Mouse (Mus musculus): ENCODE data around the gene Wnt7b. TPM values are rescaled to one million over a fixed set of nuclear protein-coding genes. Genes with fewer than 3 reads are reported as not detected.
A peak's percentile ranks its signal among the peaks of the same experiment; 100 is the strongest.

Gene Wnt7b
- total RNA-seq (2017), result not detected in 2 replicates

DNA sequence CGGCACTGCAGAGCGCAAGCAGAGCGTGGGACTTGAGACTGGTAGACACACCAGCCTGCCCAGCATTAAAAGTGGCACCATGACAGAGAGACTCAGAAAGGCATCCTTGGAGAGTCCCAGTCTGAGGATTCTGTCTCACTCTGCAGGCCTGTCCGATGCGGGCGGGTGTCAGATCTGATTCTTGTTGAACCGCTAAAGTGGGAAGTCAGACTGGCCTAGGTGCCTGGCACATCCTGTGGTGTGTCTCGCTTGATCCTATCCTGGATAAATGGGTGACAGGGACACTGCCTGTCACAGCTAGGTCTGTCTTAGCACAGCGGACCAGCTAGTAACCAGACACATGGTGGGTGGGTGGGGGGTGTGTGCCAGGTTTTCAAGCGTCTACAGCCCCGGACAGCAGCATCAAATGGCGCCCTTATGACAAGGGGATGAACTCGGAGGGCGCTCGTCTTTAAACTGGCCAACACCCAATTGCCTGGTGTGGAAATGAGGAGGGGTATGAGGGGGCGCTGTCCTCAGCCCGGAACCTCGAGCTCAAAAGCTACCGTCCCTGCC, at the start of gene Wnt7b:
Wnt7b (minus strand) TSS at position 118 of the 555 bp plus-strand sequence.
- no peak for ATAC-seq (replicated peaks; ENCODE audit: low read depth, poor library complexity, severe bottlenecking)

DNA sequence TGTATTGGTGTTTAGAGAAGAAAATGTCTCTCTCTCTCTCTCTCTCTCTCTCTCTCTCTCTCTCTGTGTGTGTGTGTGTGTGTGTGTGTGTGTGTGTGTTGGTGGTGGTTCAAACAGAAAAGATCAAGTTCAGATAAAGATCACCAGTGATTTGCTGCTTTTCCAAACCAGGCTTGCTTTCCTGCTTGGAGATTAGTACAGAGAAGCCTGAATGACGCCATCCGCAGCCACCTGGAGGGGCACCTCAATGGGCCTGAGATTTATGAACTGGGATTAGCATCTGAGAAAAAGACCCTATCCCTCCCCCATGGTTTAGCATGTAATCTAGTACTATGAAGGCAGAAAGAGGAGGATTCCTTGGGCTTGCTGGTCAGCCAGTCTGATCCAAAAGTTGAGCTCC, 49.3 kb upstream of the Wnt7b start:
- ATAC-seq (replicated peaks; ENCODE audit: low read depth, poor library complexity, severe bottlenecking), result no peak

DNA sequence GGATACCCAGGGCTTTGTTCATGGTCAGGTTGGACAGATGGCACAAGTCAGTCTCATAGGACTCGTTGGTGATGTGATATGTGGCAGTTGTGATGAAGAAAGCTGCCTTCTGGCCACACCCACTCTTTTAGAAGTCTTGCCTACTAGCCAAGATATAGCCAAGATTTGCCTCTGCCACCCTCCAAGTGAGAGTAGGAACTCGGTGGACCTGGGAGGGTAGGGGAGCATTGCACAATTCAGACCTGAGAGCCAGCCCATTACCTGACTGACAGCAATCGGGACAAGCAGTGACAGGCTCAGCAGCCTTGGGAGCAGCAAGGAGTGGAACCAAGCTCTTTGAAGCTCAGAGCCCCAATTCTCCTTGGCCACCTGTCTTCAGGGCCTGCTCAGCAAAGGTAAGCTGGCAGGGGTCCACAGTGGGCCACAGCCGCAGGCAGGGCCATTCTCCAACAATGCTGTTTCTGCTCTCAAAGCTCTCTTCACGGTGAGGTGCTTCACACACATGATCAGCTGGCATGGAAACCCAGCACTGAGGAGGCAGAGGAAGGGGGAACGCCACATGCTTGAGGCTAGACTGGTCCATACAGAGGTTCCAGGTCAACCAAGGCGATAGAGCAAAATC, 47.8 kb upstream of the Wnt7b start:
- ATAC-seq (replicated peaks; ENCODE audit: low read depth, poor library complexity, severe bottlenecking), result no peak

DNA sequence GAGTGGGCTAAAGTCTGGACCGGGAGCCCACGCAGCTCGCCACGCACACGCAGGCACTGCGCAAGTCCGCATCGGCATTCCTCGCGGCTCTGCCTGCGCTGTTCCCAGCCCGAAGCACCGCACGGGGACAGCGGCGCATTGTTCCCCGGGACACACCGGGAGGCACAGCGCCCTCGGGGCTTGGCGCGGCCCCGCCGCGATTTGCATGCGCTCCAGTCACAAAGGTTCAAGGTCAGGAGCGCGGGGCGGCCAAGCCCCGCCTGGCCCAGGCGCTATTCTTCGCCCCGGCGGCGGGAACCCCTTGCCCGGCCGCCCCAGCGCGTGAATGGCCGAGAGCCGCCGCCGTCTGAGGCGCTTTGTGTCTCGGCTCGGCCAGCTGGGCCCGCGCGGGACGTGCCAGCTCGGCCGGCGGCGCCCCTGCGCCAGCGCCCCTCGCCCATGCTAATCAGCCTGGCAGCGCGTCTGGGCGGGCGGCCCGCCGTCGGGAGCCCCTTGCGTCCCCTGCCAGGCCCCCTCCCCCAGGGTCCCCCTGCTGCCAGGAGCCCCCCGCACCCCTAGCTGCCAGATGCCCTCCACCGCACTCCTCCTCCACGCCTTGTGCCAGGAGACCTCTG, 43.5 kb upstream of the Wnt7b start:
- peak; percentile 40 for ATAC-seq (replicated peaks; ENCODE audit: low read depth, poor library complexity, severe bottlenecking)

DNA sequence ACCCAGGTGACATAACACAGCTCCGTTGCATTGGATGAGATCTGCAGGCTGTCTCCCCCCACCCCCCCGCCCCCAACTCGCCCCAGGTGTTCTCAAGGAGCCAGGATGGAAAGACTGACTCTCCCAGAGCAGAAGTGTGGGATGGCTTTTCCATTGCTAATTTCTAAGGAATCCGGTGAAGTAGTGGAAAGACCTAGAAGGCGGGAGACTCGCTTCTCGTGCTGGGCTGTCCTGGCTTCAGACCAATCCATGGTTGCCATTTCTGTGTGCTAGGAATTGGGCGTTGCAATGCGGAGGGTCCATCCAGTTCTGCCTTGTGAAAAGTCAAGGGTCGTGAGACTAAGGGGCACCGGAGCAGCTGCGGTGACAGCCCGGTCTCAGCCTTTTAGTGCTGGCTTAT, 39.9 kb upstream of the Wnt7b start:
- ATAC-seq (replicated peaks; ENCODE audit: low read depth, poor library complexity, severe bottlenecking), result no peak

DNA sequence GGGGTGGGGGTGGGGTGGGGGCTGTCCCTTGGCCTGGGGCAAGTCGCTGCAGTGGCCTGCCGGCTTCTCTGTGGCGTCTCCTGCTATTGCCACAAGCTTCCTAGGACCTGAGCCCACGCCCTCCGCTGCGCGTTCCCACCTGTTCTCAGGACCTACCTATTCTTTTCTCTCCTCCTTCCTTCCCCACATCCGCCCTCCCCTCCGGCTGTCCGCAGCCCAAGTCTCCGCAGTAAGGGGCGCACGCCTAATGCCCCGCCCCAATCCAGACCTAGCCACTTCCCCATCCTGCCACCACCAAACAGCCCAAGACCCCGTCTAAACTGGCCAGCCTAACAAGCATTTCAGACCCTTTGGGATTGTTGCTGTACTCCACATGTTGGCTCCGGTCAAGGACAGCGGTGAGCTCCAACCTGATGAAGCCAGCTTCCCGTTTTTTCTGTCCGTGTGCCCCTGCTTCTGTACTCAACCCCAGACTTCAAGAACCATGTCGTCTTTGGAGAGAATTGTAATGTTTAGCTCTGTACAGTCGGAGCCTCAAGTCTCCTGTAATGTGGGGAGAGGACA, 33.3 kb upstream of the Wnt7b start:
- ATAC-seq (replicated peaks; ENCODE audit: low read depth, poor library complexity, severe bottlenecking), result peak; percentile 26

DNA sequence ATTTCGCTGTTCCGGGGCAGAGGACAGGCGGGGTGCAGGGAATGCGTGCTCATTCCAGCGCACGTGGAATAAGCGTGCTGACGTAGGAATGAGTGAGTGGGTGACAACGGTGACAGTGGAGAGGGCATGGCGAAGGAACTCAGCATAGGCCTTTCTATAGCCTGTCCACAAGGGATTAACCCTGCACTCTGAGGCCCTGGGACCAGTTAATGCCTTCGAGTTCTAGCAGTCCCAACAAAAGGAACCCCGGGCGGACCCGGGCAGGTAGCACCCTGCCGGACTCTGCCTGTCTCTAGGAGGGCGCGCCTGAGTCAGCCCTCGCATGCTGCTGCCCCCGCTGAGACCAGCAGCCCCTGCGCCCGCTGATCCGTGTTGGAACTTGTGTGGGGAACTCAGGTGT, 32.8 kb upstream of the Wnt7b start:
- ATAC-seq (replicated peaks; ENCODE audit: low read depth, poor library complexity, severe bottlenecking), result no peak

DNA sequence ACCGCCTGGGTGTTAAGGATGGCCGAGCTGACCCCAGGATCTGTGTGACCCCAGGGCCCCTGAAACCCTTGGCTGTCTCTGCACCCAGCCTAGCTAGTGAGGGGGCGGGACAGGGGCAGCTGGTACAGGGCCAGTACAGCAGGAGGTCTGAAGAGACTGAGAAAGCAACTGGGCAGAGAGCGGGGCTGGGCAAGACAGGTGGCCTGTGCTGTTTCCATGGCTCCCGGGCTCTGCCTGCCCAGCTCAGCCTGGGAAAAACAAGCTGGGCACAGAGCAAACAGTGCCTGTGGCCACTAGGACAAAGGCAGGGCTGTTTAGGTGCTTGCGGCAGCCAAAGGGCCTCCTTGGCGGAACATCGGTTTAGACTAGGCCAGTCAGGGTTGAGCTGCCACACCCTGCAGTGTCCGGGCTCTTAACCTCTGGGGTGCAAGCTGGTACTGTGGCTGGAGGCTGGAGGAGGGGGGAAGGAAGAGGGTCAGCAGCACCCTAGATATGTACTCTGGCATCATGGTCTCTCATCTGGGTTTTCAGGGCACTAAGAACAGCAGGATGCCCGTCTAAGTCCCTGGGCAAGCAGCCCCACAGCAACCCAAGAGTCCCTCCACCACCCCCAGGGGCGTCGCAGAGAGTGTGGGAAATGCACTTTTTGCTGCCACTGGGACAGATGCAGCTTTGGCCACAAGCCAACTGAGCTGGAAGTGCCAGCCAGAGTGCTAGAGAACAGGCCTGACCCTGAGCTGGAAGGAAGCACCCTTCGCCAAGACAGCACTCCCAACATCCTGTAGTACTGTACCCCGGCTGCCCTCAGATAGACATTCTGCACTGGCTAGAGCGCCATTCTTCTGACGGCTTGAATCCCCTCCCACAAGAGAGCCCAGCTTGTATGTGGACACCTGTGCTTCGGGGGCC, 31.3 kb upstream of the Wnt7b start:
- no peak for ATAC-seq (replicated peaks; ENCODE audit: low read depth, poor library complexity, severe bottlenecking)

DNA sequence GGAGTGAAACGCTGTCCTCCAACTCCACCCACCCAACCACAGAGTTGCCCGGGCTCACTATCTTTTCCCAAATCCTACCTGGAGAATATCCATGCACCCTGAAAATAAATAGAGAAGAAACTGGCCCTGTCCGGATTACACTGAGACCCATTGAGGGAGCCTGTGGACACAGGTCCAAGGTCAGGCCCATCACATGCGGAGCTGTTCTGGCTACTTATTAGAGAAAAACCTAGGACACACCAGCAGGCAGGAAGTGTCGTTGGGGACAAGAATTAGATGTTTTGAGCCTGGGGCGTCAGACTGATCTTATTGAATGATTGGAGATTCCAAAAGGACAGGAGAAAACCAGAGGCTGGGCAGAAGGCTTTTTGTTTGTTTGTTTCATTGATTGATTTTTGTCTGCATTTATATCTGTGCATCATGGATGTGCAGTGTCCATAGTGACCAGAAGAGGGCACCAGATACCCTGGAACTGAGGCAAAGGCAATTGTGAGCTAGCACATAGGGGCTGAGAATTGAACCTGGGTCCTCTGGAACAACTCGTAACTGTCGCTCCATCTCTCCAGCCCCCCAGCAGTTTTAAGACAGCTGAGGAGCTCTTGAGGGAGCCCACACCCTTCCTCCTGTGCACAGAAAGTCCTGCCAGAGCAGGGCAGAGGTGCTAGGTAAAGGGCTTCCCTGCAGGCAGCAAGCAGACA, 30.5 kb upstream of the Wnt7b start:
- no peak for ATAC-seq (replicated peaks; ENCODE audit: low read depth, poor library complexity, severe bottlenecking)

DNA sequence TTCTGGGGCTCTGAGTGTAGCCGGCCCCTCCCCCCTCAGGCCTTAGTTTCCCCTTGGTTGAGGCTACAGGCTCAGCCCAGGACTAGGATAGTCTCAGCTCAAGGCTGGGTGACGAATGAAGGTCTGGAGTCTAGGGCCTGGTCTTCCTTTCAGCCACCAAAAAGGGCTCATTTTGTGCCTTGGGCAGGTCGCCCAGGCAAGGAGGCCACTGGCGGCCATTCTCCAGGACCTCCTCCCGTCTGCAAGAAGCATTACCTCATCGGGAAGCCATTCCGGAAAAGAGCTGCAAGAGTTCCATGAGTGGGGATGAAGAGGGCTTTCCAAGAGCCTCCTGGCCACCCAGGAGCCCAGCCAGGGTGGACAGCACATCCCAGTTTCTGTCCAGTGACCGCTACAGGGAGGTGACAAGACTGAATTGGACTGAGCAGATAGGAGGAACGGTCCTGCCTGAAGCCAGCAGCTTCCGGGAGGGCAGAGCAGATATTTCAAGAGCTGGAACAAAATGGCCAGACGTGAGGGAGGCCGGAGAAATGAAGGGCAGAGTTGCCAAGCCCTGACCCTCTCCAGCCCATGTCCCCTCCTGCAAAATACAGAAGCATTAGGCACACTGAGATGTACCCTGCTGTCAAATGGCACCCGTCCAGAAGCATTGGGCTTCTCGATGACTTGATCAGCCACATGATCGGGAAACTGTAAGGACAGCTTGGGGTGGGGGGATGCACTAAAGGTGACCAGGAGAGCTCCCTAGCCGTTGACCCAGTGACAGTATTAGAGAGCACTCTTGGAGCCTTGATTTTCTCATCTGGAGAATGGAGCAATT, 29.6 kb upstream of the Wnt7b start:
- no peak for ATAC-seq (replicated peaks; ENCODE audit: low read depth, poor library complexity, severe bottlenecking)

DNA sequence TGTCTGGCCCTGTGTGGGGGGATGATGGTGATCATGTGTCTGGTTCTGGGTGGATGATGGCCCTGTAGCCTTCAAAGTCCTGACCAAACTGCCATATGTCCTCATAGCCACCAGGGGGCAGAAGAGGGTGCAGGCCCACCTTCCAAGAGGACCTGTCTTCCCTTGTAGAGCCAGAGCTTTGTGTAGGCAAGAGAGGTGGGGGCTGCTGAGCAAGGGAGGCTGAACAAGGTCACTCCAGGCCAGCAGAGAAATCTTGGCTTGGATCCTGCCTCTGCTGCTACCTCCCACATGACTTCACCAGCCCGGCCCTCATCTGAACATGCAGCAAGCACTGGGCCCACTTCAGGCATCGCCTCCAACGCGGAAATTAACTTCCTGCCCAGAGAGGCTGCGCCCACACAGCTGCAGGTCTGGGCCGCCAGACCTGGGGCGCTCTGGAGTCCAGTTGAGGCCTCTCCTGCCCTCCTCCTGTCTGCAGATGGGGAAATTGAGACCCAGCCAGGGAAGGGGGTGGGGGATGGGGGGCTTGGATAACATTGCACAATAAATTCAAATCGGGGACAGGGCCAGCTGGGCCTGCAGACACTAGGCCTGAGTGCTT, 28.4 kb upstream of the Wnt7b start:
- peak; percentile 90 for ATAC-seq (replicated peaks; ENCODE audit: low read depth, poor library complexity, severe bottlenecking)

DNA sequence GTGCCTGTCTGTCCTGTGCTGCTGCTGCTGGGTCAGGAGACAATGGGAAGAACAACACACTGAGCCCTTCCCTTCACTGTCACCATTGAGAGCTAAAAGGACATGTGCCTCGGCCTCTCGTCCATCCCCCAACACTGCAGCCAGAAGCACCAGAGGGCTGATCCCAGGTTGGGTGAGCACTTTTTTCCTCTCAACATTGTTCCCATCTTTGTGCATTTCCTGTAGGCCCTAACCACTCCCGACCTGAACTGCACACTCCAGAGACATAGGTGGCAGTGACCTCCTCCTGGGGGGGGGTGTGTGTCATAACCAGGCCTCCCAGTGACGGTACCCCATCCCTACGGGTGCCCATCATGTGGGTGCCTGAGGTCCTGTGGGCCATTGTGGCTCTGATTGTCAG, 27.8 kb upstream of the Wnt7b start:
- ATAC-seq (replicated peaks; ENCODE audit: low read depth, poor library complexity, severe bottlenecking), result no peak

DNA sequence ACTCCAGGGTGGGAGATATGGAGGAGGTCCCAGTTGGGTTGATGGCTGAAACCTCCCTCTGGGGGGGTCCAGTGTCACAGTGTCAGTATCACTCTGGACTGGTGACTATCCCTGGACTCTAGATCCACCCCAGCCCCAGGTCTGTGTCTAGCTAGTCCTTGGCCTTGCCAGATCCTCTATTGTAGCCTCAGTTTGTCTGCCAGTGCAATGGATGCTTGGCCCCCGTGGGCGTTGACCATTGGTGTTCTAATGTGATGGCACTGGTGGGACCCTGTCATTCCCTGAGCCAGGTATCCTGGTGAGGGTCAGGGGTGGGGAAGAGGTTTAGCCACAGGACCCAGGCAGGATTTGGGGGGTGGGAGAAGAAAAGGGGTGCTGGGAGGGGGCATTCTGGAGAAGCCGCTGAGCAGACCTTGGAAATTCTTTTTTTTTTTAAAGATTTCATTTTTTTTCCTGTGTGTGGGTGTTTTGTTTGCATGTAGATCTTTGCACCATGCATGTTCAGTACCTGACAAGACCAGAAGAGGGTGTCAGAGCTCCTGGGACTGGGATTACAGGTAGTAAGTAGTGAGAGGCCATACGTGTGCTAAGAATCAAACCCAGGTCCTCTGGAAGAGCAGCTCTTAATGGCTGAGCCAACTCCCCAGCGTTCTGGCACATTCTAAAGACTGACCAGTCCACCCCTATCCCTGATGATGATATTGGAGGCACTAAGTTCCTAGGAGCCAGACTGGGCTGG, 27.2 kb upstream of the Wnt7b start:
- ATAC-seq (replicated peaks; ENCODE audit: low read depth, poor library complexity, severe bottlenecking), result no peak

DNA sequence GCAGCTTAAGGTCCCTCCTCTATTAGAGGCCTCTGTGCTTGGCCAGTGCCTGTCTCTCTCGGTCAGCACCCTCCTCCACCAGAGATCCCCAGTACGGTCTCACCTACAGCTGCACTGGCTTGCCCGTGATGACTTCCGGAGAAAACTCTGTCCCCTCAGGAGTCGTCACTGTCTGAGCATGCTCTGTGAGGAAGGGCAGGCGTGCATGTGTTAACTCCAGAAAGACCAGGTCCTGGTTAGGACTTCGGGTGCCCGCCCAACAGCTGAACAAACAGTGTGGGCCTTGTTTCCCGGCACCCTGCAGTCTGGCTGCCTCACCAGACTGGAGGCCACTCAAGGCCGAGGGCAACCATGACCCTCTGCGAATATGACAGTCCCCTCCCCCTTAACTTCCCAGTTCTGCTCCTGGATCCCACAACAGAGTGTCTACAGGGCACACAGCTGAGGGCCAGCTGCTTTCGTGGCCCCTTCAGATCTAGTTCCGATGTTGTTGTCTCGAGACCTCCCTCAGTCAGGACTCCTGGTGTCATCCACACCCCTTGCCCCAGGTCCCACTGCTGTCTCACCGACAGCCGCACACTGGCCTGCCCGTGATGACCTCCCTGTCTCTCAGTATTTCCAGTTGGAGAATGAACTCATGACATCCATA, 23.8 kb upstream of the Wnt7b start:
- no peak for ATAC-seq (replicated peaks; ENCODE audit: low read depth, poor library complexity, severe bottlenecking)

DNA sequence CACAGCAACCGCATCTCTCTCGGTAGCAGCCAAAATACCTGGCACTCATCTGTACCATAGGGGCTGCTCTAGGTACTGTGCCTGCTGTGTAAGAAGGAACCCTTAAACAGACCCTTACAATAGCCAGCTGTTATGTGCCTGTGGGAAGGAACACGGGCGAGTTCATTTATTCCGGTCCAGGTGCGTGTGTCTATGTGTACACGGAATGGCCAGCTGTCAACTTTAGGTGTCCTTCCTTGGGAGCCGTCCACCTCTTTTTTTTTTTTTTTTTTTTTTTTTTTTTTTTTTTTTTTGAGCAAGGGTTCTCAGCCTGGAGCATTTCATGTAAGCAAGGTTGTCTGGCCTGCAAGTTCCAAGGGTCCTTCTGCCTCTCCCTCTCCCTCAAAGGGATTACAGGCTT, 22.7 kb upstream of the Wnt7b start:
- ATAC-seq (replicated peaks; ENCODE audit: low read depth, poor library complexity, severe bottlenecking), result no peak

DNA sequence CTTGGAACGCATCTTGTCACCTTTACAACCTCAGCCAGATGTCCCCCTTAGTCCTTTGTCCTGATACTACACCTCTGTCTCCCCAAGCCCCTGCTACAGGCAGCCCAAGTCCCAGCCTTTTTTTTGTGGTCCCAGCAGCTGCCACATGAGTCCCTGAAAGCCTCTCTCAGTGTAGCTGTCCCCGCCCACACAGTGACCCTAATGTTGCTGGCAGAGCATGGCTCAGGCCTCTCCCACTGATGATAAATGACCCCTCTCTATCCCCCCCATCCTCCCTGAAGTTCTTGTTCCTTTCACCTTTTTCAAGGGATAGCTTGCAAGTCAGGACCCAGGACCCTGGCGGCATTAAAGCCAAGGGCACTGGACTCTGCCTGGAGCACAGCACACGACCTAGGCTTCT, 22.2 kb upstream of the Wnt7b start:
- no peak for ATAC-seq (replicated peaks; ENCODE audit: low read depth, poor library complexity, severe bottlenecking)

DNA sequence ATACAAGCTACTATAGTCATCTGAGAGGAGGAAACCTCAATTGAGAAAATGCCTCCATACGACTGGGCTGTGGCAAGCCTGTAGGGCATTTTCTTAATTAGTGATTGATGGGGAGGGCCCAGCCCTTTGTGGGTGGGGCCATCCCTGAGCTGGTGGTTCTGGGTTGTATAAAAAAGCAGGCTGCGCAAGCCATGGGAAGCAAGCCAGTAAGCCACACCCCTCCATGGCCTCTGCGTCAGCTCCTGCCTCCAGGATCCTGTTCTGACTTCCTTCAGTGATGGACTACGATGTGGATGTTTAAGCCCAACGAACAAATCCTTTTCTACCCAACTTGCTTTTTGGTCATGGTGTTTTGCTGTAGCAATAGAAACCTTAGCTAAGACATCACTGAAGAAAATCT, 21.1 kb upstream of the Wnt7b start:
- no peak for ATAC-seq (replicated peaks; ENCODE audit: low read depth, poor library complexity, severe bottlenecking)

DNA sequence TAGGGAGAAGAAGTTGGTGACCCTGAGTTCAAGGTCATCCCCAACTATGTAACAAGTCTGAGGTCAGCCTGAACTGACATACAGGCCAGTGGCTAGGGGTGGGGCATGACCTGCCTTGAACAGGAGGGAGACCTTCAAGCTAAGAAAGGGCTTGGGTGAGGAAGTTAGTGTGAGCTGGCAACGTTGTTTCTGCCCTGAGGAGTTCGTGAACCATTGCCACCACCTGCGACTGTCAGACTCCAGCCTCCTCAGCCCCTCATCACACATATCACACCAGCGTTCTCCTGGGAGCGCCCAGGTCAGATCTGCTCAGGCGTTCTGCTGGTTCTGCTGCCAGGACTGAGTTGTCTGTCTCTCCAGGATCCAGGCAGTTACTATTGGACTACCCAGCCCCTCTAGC, 20.5 kb upstream of the Wnt7b start:
- ATAC-seq (replicated peaks; ENCODE audit: low read depth, poor library complexity, severe bottlenecking), result no peak

Measured in common myeloid progenitor, adult 5-6 weeks (primary cell).